Mouse (Mus musculus): Measurements from ENCODE around the gene Gm45337. TPM values are rescaled to one million over a fixed set of nuclear protein-coding genes. Genes with fewer than 3 reads are reported as not detected.

Gene Gm45337
- polyA plus RNA-seq, 1 experiment from 2014 or later, result not detected

- Histone ChIP-seq H3K27ac (no peak within 1 kb of the TSS), H3K4me3 (peak within 1 kb of the TSS; percentile 71), H3K4me1 (peaks cover 19% of the 10 kb centered on the region), H3K27me3 (peaks cover 94% of the 10 kb centered on the region), H3K4me2 (peak within 1 kb of the TSS; percentile 93), H3K9ac (peak within 1 kb of the TSS; percentile 62), H3K9me3 (no peaks in the 10 kb centered on the region), H3K36me3 (no peaks in the 10 kb centered on the region)
- peak; percentile 80 for ATAC-seq (ENCODE audit: insufficient number of reproducible peaks, low FRiP score, low TSS enrichment, low read depth)
- under 1% methylated on average over 61 of the region's 63 CpGs for WGBS
Observed at GRCm38 (mm10) chr7:142095183-142095931, 49.0 kb downstream of the Gm45337 start, which contains the start of gene Dusp8. Gene Dusp8 (minus strand): TSS chr7:142095843.

GRCm38 (mm10) chr7:142094301-142095143, 49.9 kb downstream of the Gm45337 start:
- no peaks in the 10 kb centered on the region for H3K36me3 ChIP-seq
- no peak overlapping the region for H3K27ac ChIP-seq
- 0 out of 2 replicates have a peak, but pooled peaks have one; percentile 12 for ATAC-seq (ENCODE audit: insufficient number of reproducible peaks, low FRiP score, low TSS enrichment, low read depth)
- peak overlapping the region; percentile 71 for H3K4me3 ChIP-seq
- under 1% methylated on average over 89 of the region's 89 CpGs for WGBS
- H3K4me1 ChIP-seq, result peaks cover 24% of the 10 kb centered on the region
- H3K9me3 ChIP-seq, result no peaks in the 10 kb centered on the region
- peaks cover 98% of the 10 kb centered on the region for H3K27me3 ChIP-seq
- H3K9ac ChIP-seq, result peak overlapping the region; percentile 62
- H3K4me2 ChIP-seq, result peak overlapping the region; percentile 93

GRCm38 (mm10) chr7:142093696-142094240, 50.6 kb downstream of the Gm45337 start:
- no peak overlapping the region for H3K9ac ChIP-seq
- peak overlapping the region; percentile 93 for H3K4me2 ChIP-seq
- no peaks in the 10 kb centered on the region for H3K36me3 ChIP-seq
- H3K27me3 ChIP-seq, result peaks cover 99% of the 10 kb centered on the region
- peak overlapping the region; percentile 71 for H3K4me3 ChIP-seq
- no peak for ATAC-seq (ENCODE audit: insufficient number of reproducible peaks, low FRiP score, low TSS enrichment, low read depth)
- 27% methylated on average over 6 of the region's 6 CpGs for WGBS
- H3K4me1 ChIP-seq, result peaks cover 31% of the 10 kb centered on the region
- H3K27ac ChIP-seq, result no peak overlapping the region
- H3K9me3 ChIP-seq, result no peaks in the 10 kb centered on the region

Other genes with a start within 250 kb of the Gm45337 start
- 47.5 and 50.3 TPM in 2 replicates for gene Tollip, start 226.1 kb downstream of the Gm45337 start, polyA plus RNA-seq (2015; fragmentation: Nextera tagmentation; extraction: Ambion mirVana)
- gene Brsk2, start 194.9 kb downstream of the Gm45337 start, polyA plus RNA-seq (2015; fragmentation: Nextera tagmentation; extraction: Ambion mirVana), result 0.55 and 0.95 TPM in 2 replicates
- gene Mob2, start 83.5 kb downstream of the Gm45337 start, polyA plus RNA-seq (2015; fragmentation: Nextera tagmentation; extraction: Ambion mirVana), result 78.2 and 82.2 TPM in 2 replicates
- gene Dusp8, start 48.8 kb downstream of the Gm45337 start, polyA plus RNA-seq (2015; fragmentation: Nextera tagmentation; extraction: Ambion mirVana), result 5.5 and 6.9 TPM in 2 replicates
- not detected in 2 replicates for gene Gm45618, start 23.9 kb downstream of the Gm45337 start, polyA plus RNA-seq (2015; fragmentation: Nextera tagmentation; extraction: Ambion mirVana)
- gene Gm39115, start 8.6 kb downstream of the Gm45337 start, polyA plus RNA-seq (2015; fragmentation: Nextera tagmentation; extraction: Ambion mirVana), result not detected in 2 replicates
- not detected in 2 replicates for gene Gm29735, start 12.5 kb upstream of the Gm45337 start, polyA plus RNA-seq (2015; fragmentation: Nextera tagmentation; extraction: Ambion mirVana)
- gene Gm4553, start 21.1 kb upstream of the Gm45337 start, polyA plus RNA-seq (2015; fragmentation: Nextera tagmentation; extraction: Ambion mirVana), result not detected in 2 replicates
- not detected in 2 replicates for gene Krtap5-2, start 31.4 kb upstream of the Gm45337 start, polyA plus RNA-seq (2015; fragmentation: Nextera tagmentation; extraction: Ambion mirVana)
- not detected in 2 replicates for gene Gm10153, start 45.8 kb upstream of the Gm45337 start, polyA plus RNA-seq (2015; fragmentation: Nextera tagmentation; extraction: Ambion mirVana)
- gene Krtap5-3, start 56.8 kb upstream of the Gm45337 start, polyA plus RNA-seq (2015; fragmentation: Nextera tagmentation; extraction: Ambion mirVana), result not detected in 2 replicates
- not detected in 2 replicates for gene Gm7579, start 67.3 kb upstream of the Gm45337 start, polyA plus RNA-seq (2015; fragmentation: Nextera tagmentation; extraction: Ambion mirVana)
- not detected in 2 replicates for gene Krtap5-5, start 85.4 kb upstream of the Gm45337 start, polyA plus RNA-seq (2015; fragmentation: Nextera tagmentation; extraction: Ambion mirVana)
- gene Gm40460, start 96.5 kb upstream of the Gm45337 start, polyA plus RNA-seq (2015; fragmentation: Nextera tagmentation; extraction: Ambion mirVana), result not detected in 2 replicates
- not detected in 2 replicates for gene Gm2431, start 113.7 kb upstream of the Gm45337 start, polyA plus RNA-seq (2015; fragmentation: Nextera tagmentation; extraction: Ambion mirVana)
- gene Gm4559, start 129.8 kb upstream of the Gm45337 start, polyA plus RNA-seq (2015; fragmentation: Nextera tagmentation; extraction: Ambion mirVana), result not detected in 2 replicates
- not detected in 2 replicates for gene Krtap5-1, start 152.5 kb upstream of the Gm45337 start, polyA plus RNA-seq (2015; fragmentation: Nextera tagmentation; extraction: Ambion mirVana)
- gene Krtap5-4, start 158.9 kb upstream of the Gm45337 start, polyA plus RNA-seq (2015; fragmentation: Nextera tagmentation; extraction: Ambion mirVana), result not detected in 2 replicates
- gene Ifitm10, start 229.1 kb upstream of the Gm45337 start, polyA plus RNA-seq (2015; fragmentation: Nextera tagmentation; extraction: Ambion mirVana), result 4.0 and 4.6 TPM in 2 replicates
- not detected in 2 replicates for gene Gm49369, start 238.1 kb upstream of the Gm45337 start, polyA plus RNA-seq (2015; fragmentation: Nextera tagmentation; extraction: Ambion mirVana)
- gene Ctsd, start 243.4 kb upstream of the Gm45337 start, polyA plus RNA-seq (2015; fragmentation: Nextera tagmentation; extraction: Ambion mirVana), result 392 and 426 TPM in 2 replicates

All from limb, embryonic 15.5 days (tissue).